In genomic region chr11:50291321-50292165, GRCm38 (mm10) we compare ENCODE assay signal across 7 mouse cellular contexts. TPM values are rescaled to one million over a fixed set of nuclear protein-coding genes. Genes with fewer than 3 reads are reported as not detected.
DNase-seq lines count a peak whose midpoint lies in the region; TF ChIP-seq lines count a peak whose summit lies in the region.

No protein-coding gene starts in this region.

- no peaks in the 10 kb centered on the region for H3K9me3 ChIP-seq in ES-E14 (ENCODE audit: control insufficient read depth, insufficient read depth, low read depth, low read length)
- H3K9me3 ChIP-seq in forebrain, embryonic 10.5 days, result no peaks in the 10 kb centered on the region

- peak overlapping the region; percentile 89 for H3K27ac ChIP-seq in ES-E14 (ENCODE audit: insufficient read depth, low read depth, low read length, poor library complexity, severe bottlenecking)
- H3K27ac ChIP-seq in forebrain, embryonic 10.5 days, result peak overlapping the region; percentile 99
- peak overlapping the region; percentile 98 for H3K27ac ChIP-seq in layer of hippocampus, adult 2 months

- DNase-seq in ES-E14 (ENCODE audit: low read depth, low spot score), result peak; percentile 47
- peak; percentile 77 for DNase-seq in adrenal gland, adult 2 months
- peak; percentile 73 for DNase-seq in forebrain, embryonic 10.5 days (ENCODE audit: extremely low spot score, low spot score)
- DNase-seq in heart, postnatal 4 days, result peak; percentile 60
- DNase-seq in layer of hippocampus, adult 2 months (ENCODE audit: low spot score in 2 of 2), result peak; percentile 18 to 25
- DNase-seq in lung, postnatal 10 days, result peak; percentile 67
- DNase-seq in retina, postnatal 1 day, result peak; percentile 70

- peaks cover 23% of the 10 kb centered on the region for H3K36me3 ChIP-seq in ES-E14 (ENCODE audit: control insufficient read depth, insufficient read depth, low read length, poor library complexity, severe bottlenecking)
- H3K36me3 ChIP-seq in forebrain, embryonic 10.5 days (replicated peaks), result peaks cover 68% of the 10 kb centered on the region

- H3K4me3 ChIP-seq in ES-E14 (ENCODE audit: insufficient read depth in 1 of 2, low read depth in 1 of 2, low read length in 2 of 2, poor library complexity in 1 of 2, severe bottlenecking in 1 of 2), result peak overlapping the region; percentile 86 to 89
- H3K4me3 ChIP-seq in forebrain, embryonic 10.5 days, result peak overlapping the region; percentile 98
- peak overlapping the region; percentile 87 for H3K4me3 ChIP-seq in layer of hippocampus, adult 2 months

- no peaks in the 10 kb centered on the region for H3K27me3 ChIP-seq in forebrain, embryonic 10.5 days (ENCODE audit: poor library complexity, severe bottlenecking)

- in situ Hi-C loops in ES-E14 (cut with MboI; ENCODE audit: low sequenced_read_pairs in 2 of 2, unreplicated experiment in 2 of 2), result no loop called here

- under 1% methylated on average over 85 of the region's 85 CpGs for WGBS in forebrain, embryonic 10.5 days

- peak; percentile 19 for TF ChIP-seq CTCF in layer of hippocampus, adult 2 months (conservative IDR thresholded peaks at IDR 0.05)

- peaks cover 0 to 3% of the 10 kb centered on the region in 2 experiments; a peak in 1 of 4 replicates for H3K4me1 ChIP-seq in ES-E14 (ENCODE audit: control insufficient read depth in 2 of 2, insufficient read depth in 2 of 2, low read length in 2 of 2, poor library complexity in 1 of 2)
- H3K4me1 ChIP-seq in forebrain, embryonic 10.5 days, result peaks cover 28% of the 10 kb centered on the region

- H3K9ac ChIP-seq in ES-E14 (ENCODE audit: insufficient read depth, low read depth, low read length, poor library complexity, severe bottlenecking), result peak overlapping the region; percentile 96

TF ChIP-seq in ES-E14, 5 proteins besides CTCF, POLR2A, EP300 and RAD21:
- TF ChIP-seq CHD2 (IDR thresholded peaks at IDR 0.05; ENCODE audit: low read depth, low read length), result no peak
- TF ChIP-seq ZC3H11A (IDR thresholded peaks at IDR 0.05; ENCODE audit: borderline replicate concordance, low read depth, low read length), result no peak
- TF ChIP-seq MAFK (IDR thresholded peaks at IDR 0.05; ENCODE audit: insufficient read depth, low read depth, low read length), result no peak
- TF ChIP-seq ZNF384 (IDR thresholded peaks at IDR 0.05; ENCODE audit: low read depth, low read length), result no peak
- no peak for TF ChIP-seq HCFC1 (IDR thresholded peaks at IDR 0.05; ENCODE audit: borderline replicate concordance, insufficient read depth, low read length)
TF ChIP-seq in ES-E14: peak in this region for 0.

RNA-seq across cellular contexts. Expression of gene Maml1, which starts 0.6 kb away (rescaled TPM):
- total RNA-seq in ES-E14 (2012; rRNA removed), result 7.4 and 7.6 TPM in 2 replicates
- 10 to 100 TPM; 20.8 to 27.8 TPM for total RNA-seq in adrenal gland, adult 2 months (2021)
- polyA plus RNA-seq in adrenal gland, adult 2 months (2012; rRNA removed), result 24.8 and 26.8 TPM in 2 replicates
- 5.4 and 5.8 TPM in 2 replicates for polyA plus RNA-seq in forebrain, embryonic 10.5 days (2016; fragmentation: Nextera tagmentation; extraction: Ambion mirVana)
- total RNA-seq in heart, postnatal 4 days (2021), result 10 to 100 TPM; 19.6 to 20.2 TPM
- 10 to 100 TPM; 10.1 to 10.8 TPM for total RNA-seq in layer of hippocampus, adult 2 months (2021)

RNA-seq across cellular contexts. Expression of gene Canx, which starts 33.9 kb away (rescaled TPM):
- total RNA-seq in ES-E14 (2012; rRNA removed), result 970 and 1,175 TPM in 2 replicates
- total RNA-seq in adrenal gland, adult 2 months (2021), result 100 to 1,000 TPM; 479 to 498 TPM
- 13.9 and 19.7 TPM in 2 replicates for polyA plus RNA-seq in adrenal gland, adult 2 months (2012; rRNA removed)
- 334 and 352 TPM in 2 replicates for polyA plus RNA-seq in forebrain, embryonic 10.5 days (2016; fragmentation: Nextera tagmentation; extraction: Ambion mirVana)
- 100 to 1,000 TPM; 322 to 335 TPM for total RNA-seq in heart, postnatal 4 days (2021)
- total RNA-seq in layer of hippocampus, adult 2 months (2021), result 100 to 1,000 TPM; 365 to 415 TPM

RNA-seq across cellular contexts. Expression of gene Ltc4s, which starts 53.1 kb away (rescaled TPM):
- 1.9 and 2.3 TPM in 2 replicates for total RNA-seq in ES-E14 (2012; rRNA removed)
- 10 to 100 TPM; 17.0 to 21.6 TPM for total RNA-seq in adrenal gland, adult 2 months (2021)
- 83.6 and 186 TPM in 2 replicates for polyA plus RNA-seq in adrenal gland, adult 2 months (2012; rRNA removed)
- polyA plus RNA-seq in forebrain, embryonic 10.5 days (2016; fragmentation: Nextera tagmentation; extraction: Ambion mirVana), result 0.79 and 1.1 TPM in 2 replicates
- total RNA-seq in heart, postnatal 4 days (2021), result 1 to 10 TPM; 2.0 to 2.7 TPM
- total RNA-seq in layer of hippocampus, adult 2 months (2021), result 1 to 10 TPM; 6.8 to 9.3 TPM

Comparison
In these comparisons a context has a peak if more than half of its experiments do, and no peak if none do; other contexts are left out.
1. Peak in every context shown above with its lines: DNase-seq, H3K4me3 ChIP-seq and H3K27ac ChIP-seq.
2. DNase-seq: peak in every context shown above with its lines; median percentile 77 in adrenal gland, adult 2 months; 73 in forebrain, embryonic 10.5 days; 70 in retina, postnatal 1 day; 67 in lung, postnatal 10 days; 60 in heart, postnatal 4 days; 47 in ES-E14; 22 in layer of hippocampus, adult 2 months.